Mouse (Mus musculus): ENCODE data around the gene Zswim5. TPM values are rescaled to one million over a fixed set of nuclear protein-coding genes. Genes with fewer than 3 reads are reported as not detected.

Zswim5 gene
- polyA plus RNA-seq, 1 experiment from 2014 or later = 9.2 TPM

- Histone ChIP-seq H3K4me1 (ENCODE audit: control insufficient read depth, insufficient read depth, low read length) (peaks cover 11% of the 10 kb centered on the region), H3K4me2 (ENCODE audit: low read length) (no peak overlapping the region), H3K9me3 (ENCODE audit: control insufficient read depth, low read length) (no peaks in the 10 kb centered on the region), H3K36me3 (ENCODE audit: control insufficient read depth, insufficient read depth, low read length) (peaks cover 28% of the 10 kb centered on the region), H3K4me3 (replicated peaks; ENCODE audit: low read depth, low read length) (no peak overlapping the region), H3K27me3 (ENCODE audit: control insufficient read depth, insufficient read depth, low read length) (no peaks in the 10 kb centered on the region), H3K9ac (replicated peaks; ENCODE audit: low read length) (no peak overlapping the region), H3K27ac (replicated peaks; ENCODE audit: low read depth, low read length) (no peak overlapping the region)
- ATAC-seq (ENCODE audit: low FRiP score, low TSS enrichment) (no peak), DNase-seq (peak; percentile 91)
- WGBS = 13% methylated on average over 7 of the region's 7 CpGs
Observed at GRCm38 (mm10) chr4:116991366-116991765, 114.2 kb downstream of the Zswim5 start.

- Histone ChIP-seq H3K27ac (replicated peaks; ENCODE audit: low read depth, low read length) (peak within 1 kb of the TSS; percentile 83), H3K4me1 (ENCODE audit: control insufficient read depth, insufficient read depth, low read length) (peaks cover 16% of the 10 kb centered on the region), H3K9ac (replicated peaks; ENCODE audit: low read length) (peak within 1 kb of the TSS; percentile 80), H3K36me3 (ENCODE audit: control insufficient read depth, insufficient read depth, low read length) (peaks cover 17% of the 10 kb centered on the region), H3K27me3 (ENCODE audit: control insufficient read depth, insufficient read depth, low read length) (no peaks in the 10 kb centered on the region), H3K4me2 (ENCODE audit: low read length) (peak within 1 kb of the TSS; percentile 95), H3K4me3 (replicated peaks; ENCODE audit: low read depth, low read length) (peak within 1 kb of the TSS; percentile 97), H3K9me3 (ENCODE audit: control insufficient read depth, low read length) (no peaks in the 10 kb centered on the region)
- ATAC-seq (ENCODE audit: low FRiP score, low TSS enrichment) (peak; percentile 92), DNase-seq (peak; percentile 97)
- WGBS = 1% methylated on average over 38 of the region's 38 CpGs
Observed at GRCm38 (mm10) chr4:116993672-116994621, 116.8 kb downstream of the Zswim5 start, which contains the start of gene Urod. Gene Urod, minus strand, starts transcription at chr4:116994413.

GRCm38 (mm10) chr4:116995131-116995797 is 118.1 kb downstream of the Zswim5 start, which contains the start of gene Hectd3:
Gene Hectd3, plus strand, starts transcription at chr4:116995317.
- Histone ChIP-seq H3K27ac (replicated peaks; ENCODE audit: low read depth, low read length) (peak within 1 kb of the TSS; percentile 83), H3K4me2 (ENCODE audit: low read length) (peak within 1 kb of the TSS; percentile 95), H3K36me3 (ENCODE audit: control insufficient read depth, insufficient read depth, low read length) (peaks cover 20% of the 10 kb centered on the region), H3K27me3 (ENCODE audit: control insufficient read depth, insufficient read depth, low read length) (no peaks in the 10 kb centered on the region), H3K9me3 (ENCODE audit: control insufficient read depth, low read length) (no peaks in the 10 kb centered on the region), H3K9ac (replicated peaks; ENCODE audit: low read length) (peak within 1 kb of the TSS; percentile 80), H3K4me1 (ENCODE audit: control insufficient read depth, insufficient read depth, low read length) (peaks cover 16% of the 10 kb centered on the region), H3K4me3 (replicated peaks; ENCODE audit: low read depth, low read length) (peak within 1 kb of the TSS; percentile 97)
- ATAC-seq (ENCODE audit: low FRiP score, low TSS enrichment) (peak; percentile 70; the same call in 1 of the 2 replicates), DNase-seq (peak; percentile 84)
- under 1% methylated on average over 51 of the region's 58 CpGs for WGBS

DNA sequence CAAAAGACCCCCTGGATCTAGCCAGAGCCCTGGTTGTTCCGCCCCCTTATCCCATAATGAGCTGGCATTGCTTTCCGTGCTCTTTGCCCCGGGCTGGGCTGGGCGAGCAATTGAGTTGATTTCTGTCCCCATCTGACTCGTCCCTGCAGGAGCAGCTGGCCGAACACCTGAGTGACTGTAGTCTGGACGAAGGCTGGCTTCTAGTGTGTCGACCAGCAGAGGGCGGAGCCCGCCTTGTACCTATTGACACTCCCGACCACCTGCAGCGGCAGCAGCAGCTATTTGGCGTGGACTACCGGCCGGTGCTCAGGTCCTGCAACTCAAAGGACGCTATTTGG is 118.6 kb downstream of the Zswim5 start:
- Histone ChIP-seq H3K36me3 (ENCODE audit: control insufficient read depth, insufficient read depth, low read length) (peaks cover 25% of the 10 kb centered on the region), H3K4me2 (ENCODE audit: low read length) (peak overlapping the region; percentile 95), H3K4me3 (replicated peaks; ENCODE audit: low read depth, low read length) (peak overlapping the region; percentile 97), H3K9ac (replicated peaks; ENCODE audit: low read length) (peak overlapping the region; percentile 80), H3K27ac (replicated peaks; ENCODE audit: low read depth, low read length) (peak overlapping the region; percentile 83), H3K9me3 (ENCODE audit: control insufficient read depth, low read length) (no peaks in the 10 kb centered on the region), H3K4me1 (ENCODE audit: control insufficient read depth, insufficient read depth, low read length) (peaks cover 16% of the 10 kb centered on the region), H3K27me3 (ENCODE audit: control insufficient read depth, insufficient read depth, low read length) (no peaks in the 10 kb centered on the region)
- ATAC-seq (ENCODE audit: low FRiP score, low TSS enrichment) (no peak), DNase-seq (peak; percentile 72)
- 0% methylated on average over 16 of the region's 16 CpGs for WGBS

DNA sequence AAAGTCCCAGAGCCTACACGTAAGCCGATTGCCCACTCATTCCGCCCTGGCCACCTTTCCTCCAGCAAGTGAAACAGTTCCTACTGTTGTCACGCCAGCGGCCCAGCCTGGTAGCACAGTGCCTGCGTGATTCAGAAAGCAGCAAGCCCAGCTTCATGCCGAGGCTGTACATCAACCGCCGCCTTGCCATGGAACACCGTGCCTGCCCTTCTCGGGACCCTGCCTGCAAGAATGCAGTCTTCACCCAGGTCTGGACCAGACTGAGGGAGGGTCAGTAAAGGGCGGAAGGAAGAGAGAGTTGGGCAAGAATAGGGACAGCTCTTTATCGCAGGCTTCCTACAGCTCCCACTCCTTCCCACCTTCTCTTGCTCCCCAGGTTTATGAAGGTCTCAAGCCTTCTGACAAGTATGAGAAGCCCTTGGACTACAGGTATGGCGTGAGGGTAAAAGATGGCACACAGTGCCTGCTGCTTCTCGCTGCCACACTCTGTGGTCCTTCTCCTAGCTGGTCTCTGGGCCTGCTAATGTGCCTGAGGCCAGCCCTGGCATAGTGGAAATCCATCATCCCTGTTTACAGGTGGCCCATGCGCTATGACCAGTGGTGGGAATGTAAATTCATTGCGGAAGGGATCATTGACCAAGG is 122.5 kb downstream of the Zswim5 start:
- ATAC-seq (ENCODE audit: low FRiP score, low TSS enrichment) = no peak
- Histone ChIP-seq H3K36me3 (ENCODE audit: control insufficient read depth, insufficient read depth, low read length) (peaks cover 62% of the 10 kb centered on the region), H3K4me2 (ENCODE audit: low read length) (no peak overlapping the region), H3K9ac (replicated peaks; ENCODE audit: low read length) (no peak overlapping the region), H3K27ac (replicated peaks; ENCODE audit: low read depth, low read length) (no peak overlapping the region), H3K27me3 (ENCODE audit: control insufficient read depth, insufficient read depth, low read length) (no peaks in the 10 kb centered on the region), H3K9me3 (ENCODE audit: control insufficient read depth, low read length) (no peaks in the 10 kb centered on the region), H3K4me1 (ENCODE audit: control insufficient read depth, insufficient read depth, low read length) (peaks cover 9% of the 10 kb centered on the region; the same call in 1 of the 2 replicates), H3K4me3 (replicated peaks; ENCODE audit: low read depth, low read length) (no peak overlapping the region)
- DNase-seq = no peak
- 94% methylated on average over 17 of the region's 17 CpGs for WGBS

DNA sequence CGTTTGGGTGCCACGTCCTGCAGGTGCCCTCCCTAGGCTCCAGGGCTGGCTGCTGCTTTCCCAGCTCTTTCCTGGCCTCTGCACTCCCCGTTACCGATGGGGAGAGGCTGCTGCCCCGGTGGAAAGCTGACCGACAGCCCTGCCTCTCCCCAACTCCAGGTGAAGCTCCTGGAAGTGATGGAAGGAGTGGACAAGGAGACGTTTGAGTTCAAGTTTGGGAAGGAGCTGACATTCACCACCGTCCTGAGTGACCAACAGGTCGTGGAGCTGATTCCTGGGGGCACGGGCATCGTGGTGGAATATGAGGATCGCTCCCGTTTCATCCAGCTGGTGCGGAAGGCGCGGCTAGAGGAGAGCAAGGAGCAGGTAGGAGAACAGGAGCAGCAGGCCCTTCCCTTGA is 124.8 kb downstream of the Zswim5 start:
- H3K36me3 ChIP-seq (ENCODE audit: control insufficient read depth, insufficient read depth, low read length) = peaks cover 64% of the 10 kb centered on the region
- WGBS = 91% methylated on average over 16 of the region's 16 CpGs
- ATAC-seq (ENCODE audit: low FRiP score, low TSS enrichment) = no peak

GRCm38 (mm10) chr4:117002543-117003521 is 125.7 kb downstream of the Zswim5 start:
- DNase-seq = peak; percentile 84
- H3K36me3 ChIP-seq (ENCODE audit: control insufficient read depth, insufficient read depth, low read length) = peaks cover 64% of the 10 kb centered on the region
- no peaks in the 10 kb centered on the region for H3K9me3 ChIP-seq (ENCODE audit: control insufficient read depth, low read length)
- 54% methylated on average over 38 of the region's 38 CpGs for WGBS
- no peaks in the 10 kb centered on the region for H3K4me1 ChIP-seq (ENCODE audit: control insufficient read depth, insufficient read depth, low read length)
- no peak overlapping the region for H3K27ac ChIP-seq (replicated peaks; ENCODE audit: low read depth, low read length)
- no peak overlapping the region for H3K4me2 ChIP-seq (ENCODE audit: low read length)
- no peaks in the 10 kb centered on the region for H3K27me3 ChIP-seq (ENCODE audit: control insufficient read depth, insufficient read depth, low read length)
- ATAC-seq (ENCODE audit: low FRiP score, low TSS enrichment) = peak; percentile 27; the same call in 1 of the 2 replicates
- no peak overlapping the region for H3K9ac ChIP-seq (replicated peaks; ENCODE audit: low read length)
- no peak overlapping the region for H3K4me3 ChIP-seq (replicated peaks; ENCODE audit: low read depth, low read length)

More for the DNA sequence above, 124.8 kb downstream of the Zswim5 start:
- Histone ChIP-seq H3K9me3 (ENCODE audit: control insufficient read depth, low read length) (no peaks in the 10 kb centered on the region), H3K4me1 (ENCODE audit: control insufficient read depth, insufficient read depth, low read length) (no peaks in the 10 kb centered on the region), H3K27ac (replicated peaks; ENCODE audit: low read depth, low read length) (no peak overlapping the region), H3K9ac (replicated peaks; ENCODE audit: low read length) (no peak overlapping the region), H3K4me2 (ENCODE audit: low read length) (no peak overlapping the region), H3K27me3 (ENCODE audit: control insufficient read depth, insufficient read depth, low read length) (no peaks in the 10 kb centered on the region), H3K4me3 (replicated peaks; ENCODE audit: low read depth, low read length) (no peak overlapping the region)
- DNase-seq = no peak

All from midbrain, embryonic 14.5 days (tissue).